Comparison of ENCODE assay signal across 8 mouse cellular contexts in genomic region chr4:101069154-101069971, GRCm38 (mm10). TPM values are rescaled to one million over a fixed set of nuclear protein-coding genes. Genes with fewer than 3 reads are reported as not detected.
DNase-seq lines count a peak whose midpoint lies in the region; ATAC-seq and TF ChIP-seq lines count a peak whose summit lies in the region.

No protein-coding gene starts in this region.

- 2% methylated on average over 55 of the region's 55 CpGs for WGBS in bone marrow, adult 2 months
- under 1% methylated on average over 55 of the region's 55 CpGs for WGBS in forebrain, embryonic 11.5 days

- ATAC-seq in forebrain, embryonic 11.5 days (replicated peaks; ENCODE audit: low FRiP score), result peak; percentile 81

- no peak for TF ChIP-seq CTCF in bone marrow, adult 2 months (IDR thresholded peaks at IDR 0.05; ENCODE audit: control insufficient read depth, insufficient read depth, low read length)

- intact Hi-C loops in heart, postnatal 14 days (cut with DNase I), result no loop called here

- H3K4me3 ChIP-seq in bone marrow, adult 2 months (replicated peaks; ENCODE audit: control insufficient read depth, low read depth, low read length), result peak overlapping the region; percentile 24
- H3K4me3 ChIP-seq in forebrain, embryonic 11.5 days (ENCODE audit: low read depth, low read length), result peak overlapping the region; percentile 79

- H3K27ac ChIP-seq in bone marrow, adult 2 months (ENCODE audit: control insufficient read depth, insufficient read depth, low read depth, low read length, poor library complexity), result no peak overlapping the region
- 0 out of 2 replicates have a peak overlapping the region, but pooled peaks have one; percentile 25 for H3K27ac ChIP-seq in forebrain, embryonic 11.5 days (ENCODE audit: low read depth, low read length)

- H3K9ac ChIP-seq in forebrain, embryonic 11.5 days (ENCODE audit: low read length), result peak overlapping the region; percentile 82

- no peak for TF ChIP-seq POLR2A in bone marrow, adult 2 months (IDR thresholded peaks at IDR 0.05; ENCODE audit: borderline replicate concordance, control insufficient read depth, low read depth, low read length)

- H3K36me3 ChIP-seq in forebrain, embryonic 11.5 days (ENCODE audit: control insufficient read depth, insufficient read depth, low read length), result no peaks in the 10 kb centered on the region

- H3K4me1 ChIP-seq in bone marrow, adult 2 months (ENCODE audit: control insufficient read depth, insufficient read depth, low read length), result no peaks in the 10 kb centered on the region
- H3K4me1 ChIP-seq in forebrain, embryonic 11.5 days (replicated peaks; ENCODE audit: control insufficient read depth, insufficient read depth, low read length), result no peaks in the 10 kb centered on the region; the same call in 1 of the 2 replicates

- peak overlapping the region; percentile 89 for H3K4me2 ChIP-seq in forebrain, embryonic 11.5 days (ENCODE audit: low read depth, low read length, severe bottlenecking)

- peak; percentile 7 to 10 for DNase-seq in CD8-positive naive resting alpha-beta T cell, adult 2 months (ENCODE audit: low read depth in 2 of 2, low spot score in 2 of 2)
- DNase-seq in forebrain, embryonic 11.5 days (ENCODE audit: low spot score), result peak; percentile 76
- peak; percentile 15 to 38 for DNase-seq in heart, postnatal 14 days
- peak; percentile 57 to 71 for DNase-seq in kidney, postnatal 4 days
- peak; percentile 61 for DNase-seq in lung, postnatal 10 days
- peak; percentile 73 for DNase-seq in retina, postnatal 1 day
- peak; percentile 18 to 21 for DNase-seq in urinary bladder, postnatal 36 days (ENCODE audit: low spot score in 2 of 2)

- no peaks in the 10 kb centered on the region for H3K9me3 ChIP-seq in forebrain, embryonic 11.5 days (ENCODE audit: control insufficient read depth, low read length)

- H3K27me3 ChIP-seq in forebrain, embryonic 11.5 days (ENCODE audit: control insufficient read depth, insufficient read depth, low read length), result no peaks in the 10 kb centered on the region

RNA-seq across cellular contexts. Expression of gene Raver2, which starts 0.6 kb away (rescaled TPM):
- 0.56 TPM in 1 of 2 replicates, not detected in the other for polyA plus RNA-seq in bone marrow, adult 2 months (2011; ENCODE audit: insufficient read depth, insufficient read length, low replicate concordance, missing spikeins)
- 13.7 and 14.0 TPM in 2 replicates for polyA plus RNA-seq in forebrain, embryonic 11.5 days (2014; fragmentation: Nextera tagmentation; extraction: Ambion mirVana)
- total RNA-seq in heart, postnatal 14 days (2021), result 1 to 10 TPM; 2.5 to 2.7 TPM

RNA-seq across cellular contexts. Expression of gene Gm10577, which starts 48.9 kb away (rescaled TPM):
- polyA plus RNA-seq in bone marrow, adult 2 months (2011; ENCODE audit: insufficient read depth, insufficient read length, low replicate concordance, missing spikeins), result not detected in 2 replicates
- polyA plus RNA-seq in forebrain, embryonic 11.5 days (2014; fragmentation: Nextera tagmentation; extraction: Ambion mirVana), result not detected in 2 replicates
- total RNA-seq in heart, postnatal 14 days (2021), result not detected

Comparison
In these comparisons a context has a peak if more than half of its experiments do, and no peak if none do; other contexts are left out.
1. DNase-seq: peak in every context shown above with its lines; median percentile 76 in forebrain, embryonic 11.5 days; 73 in retina, postnatal 1 day; 64 in kidney, postnatal 4 days; 61 in lung, postnatal 10 days; 26 in heart, postnatal 14 days; 20 in urinary bladder, postnatal 36 days; 8 in CD8-positive naive resting alpha-beta T cell, adult 2 months.